In the genomic region with DNA sequence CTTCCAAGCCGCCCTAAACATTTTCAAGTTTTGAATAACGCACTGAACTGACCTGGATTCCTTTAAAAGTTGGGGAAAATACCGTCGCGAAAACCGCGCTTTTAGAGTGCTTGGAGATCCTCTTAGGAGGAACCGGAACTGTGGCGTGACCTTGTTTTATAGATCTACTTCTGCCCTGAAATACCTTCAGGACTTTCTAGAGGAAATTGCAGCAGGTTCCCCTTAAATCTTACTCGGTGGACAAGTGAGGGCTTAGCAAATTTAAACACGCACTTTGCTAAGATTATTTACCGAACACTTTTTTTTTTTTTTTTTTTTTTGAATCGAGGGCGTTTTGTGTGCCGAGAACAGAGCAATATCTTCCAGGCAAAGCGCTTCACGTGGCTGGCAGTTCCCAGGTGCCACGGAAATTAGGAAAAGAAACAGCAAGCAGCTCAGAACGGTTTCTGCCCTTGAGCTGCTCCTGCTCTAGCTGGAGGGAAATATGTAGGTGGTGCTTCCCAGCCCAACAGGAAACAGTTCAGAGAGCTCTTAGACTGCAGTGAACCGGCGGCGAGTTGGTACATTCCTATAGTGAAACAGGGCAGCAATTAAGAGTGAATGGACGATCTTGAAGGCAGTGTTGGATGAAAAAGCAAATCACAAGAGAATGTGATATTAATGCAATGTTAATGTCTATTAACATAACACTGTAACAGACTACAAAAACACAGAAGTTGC, we compare ENCODE assay signal across 8 mouse cellular contexts.
DNase-seq lines count a peak whose midpoint lies in the region; ATAC-seq lines count a peak whose summit lies in the region.

No protein-coding gene starts in this region.

- H3K27ac ChIP-seq in embryonic facial prominence, embryonic 14.5 days (replicated peaks; ENCODE audit: low read depth, low read length) = no peak overlapping the region; the same call in 1 of the 2 replicates
- peak overlapping the region; percentile 98 for H3K27ac ChIP-seq in hindbrain, embryonic 12.5 days

- no peaks in the 10 kb centered on the region for H3K9me3 ChIP-seq in embryonic facial prominence, embryonic 14.5 days (ENCODE audit: control insufficient read depth, low read length)
- H3K9me3 ChIP-seq in hindbrain, embryonic 12.5 days (replicated peaks) = no peaks in the 10 kb centered on the region

- ATAC-seq in embryonic facial prominence, embryonic 14.5 days (ENCODE audit: low read depth) = no peak
- ATAC-seq in hindbrain, embryonic 12.5 days (ENCODE audit: low FRiP score) = no peak

- WGBS in embryonic facial prominence, embryonic 14.5 days = under 1% methylated on average over 23 of the region's 23 CpGs
- under 1% methylated on average over 23 of the region's 23 CpGs for WGBS in hindbrain, embryonic 12.5 days

- H3K4me1 ChIP-seq in embryonic facial prominence, embryonic 14.5 days (ENCODE audit: control insufficient read depth, insufficient read depth, low read length) = peaks cover 3% of the 10 kb centered on the region
- H3K4me1 ChIP-seq in hindbrain, embryonic 12.5 days = peaks cover 31% of the 10 kb centered on the region

- peak overlapping the region; percentile 86 for H3K4me2 ChIP-seq in embryonic facial prominence, embryonic 14.5 days (ENCODE audit: low read depth, low read length)
- H3K4me2 ChIP-seq in hindbrain, embryonic 12.5 days (replicated peaks) = peak overlapping the region; percentile 75

- no peaks in the 10 kb centered on the region for H3K36me3 ChIP-seq in embryonic facial prominence, embryonic 14.5 days (ENCODE audit: control insufficient read depth, insufficient read depth, low read length)
- H3K36me3 ChIP-seq in hindbrain, embryonic 12.5 days = no peaks in the 10 kb centered on the region

- peak overlapping the region; percentile 31 for H3K4me3 ChIP-seq in embryonic facial prominence, embryonic 14.5 days (ENCODE audit: low read depth, low read length)
- H3K4me3 ChIP-seq in hindbrain, embryonic 12.5 days = peak overlapping the region; percentile 45

- H3K9ac ChIP-seq in embryonic facial prominence, embryonic 14.5 days (ENCODE audit: low read depth, low read length) = peak overlapping the region; percentile 56
- H3K9ac ChIP-seq in hindbrain, embryonic 12.5 days = peak overlapping the region; percentile 75

- H3K27me3 ChIP-seq in embryonic facial prominence, embryonic 14.5 days (replicated peaks; ENCODE audit: control insufficient read depth, insufficient read depth, low read length) = peaks cover 41% of the 10 kb centered on the region
- H3K27me3 ChIP-seq in hindbrain, embryonic 12.5 days = peaks cover 4% of the 10 kb centered on the region; the same call in 1 of the 2 replicates

- peak; percentile 85 for DNase-seq in A20 (ENCODE audit: low read depth, low spot score)
- peak; percentile 52 for DNase-seq in adrenal gland, postnatal 10 days
- peak; percentile 73 for DNase-seq in embryonic facial prominence, embryonic 14.5 days (ENCODE audit: low spot score)
- peak; percentile 62 to 72 for DNase-seq in layer of hippocampus, postnatal 14 days (ENCODE audit: low spot score in 2 of 2)
- peak; percentile 24 for DNase-seq in lung, postnatal 10 days
- peak; percentile 53 for DNase-seq in right cerebral cortex, postnatal 14 days
- DNase-seq in urinary bladder, postnatal 25 days (ENCODE audit: low spot score) = no peak
